ENCODE assay signal across 10 mouse cellular contexts in genomic region chr2:172548672-172549255, GRCm38 (mm10). TPM values are rescaled to one million over a fixed set of nuclear protein-coding genes. Genes with fewer than 3 reads are reported as not detected.
A peak's percentile ranks its signal among the peaks of the same experiment; 100 is the strongest.
DNase-seq lines count a peak whose midpoint lies in the region; ATAC-seq lines count a peak whose summit lies in the region.
"Had no signal": no experiment of that assay in that cellular context is flagged by ENCODE, and none has a peak within 500 bp of the region (broad histone marks: within the 10 kb centered on the region; RNA-seq: fewer than 3 reads in every experiment).

No protein-coding gene starts in this region.

- H3K9ac ChIP-seq in heart, embryonic 16.5 days (ENCODE audit: low read length) = no peak overlapping the region
- H3K9ac ChIP-seq in forebrain, embryonic 15.5 days (replicated peaks) = no peak overlapping the region
- H3K9ac ChIP-seq in midbrain, embryonic 13.5 days (replicated peaks) = no peak overlapping the region; the same call in 1 of the 2 replicates
- H3K9ac ChIP-seq: liver, embryonic 14.5 days had no signal

- no peak overlapping the region for H3K27ac ChIP-seq in heart, embryonic 16.5 days (ENCODE audit: low read length)
- no peak overlapping the region for H3K27ac ChIP-seq in forebrain, embryonic 15.5 days (replicated peaks)
- no peak overlapping the region for H3K27ac ChIP-seq in midbrain, embryonic 13.5 days
- H3K27ac ChIP-seq: liver, embryonic 14.5 days had no signal

- H3K4me3 ChIP-seq in heart, embryonic 16.5 days (ENCODE audit: low read length) = 0 out of 2 replicates have a peak overlapping the region, but pooled peaks have one; percentile 8
- peak overlapping the region; percentile 45 for H3K4me3 ChIP-seq in forebrain, embryonic 15.5 days
- peak overlapping the region; percentile 31; the same call in 1 of the 2 replicates for H3K4me3 ChIP-seq in midbrain, embryonic 13.5 days (replicated peaks)

- H3K4me2 ChIP-seq in heart, embryonic 16.5 days (ENCODE audit: low read depth, low read length) = peak overlapping the region; percentile 62
- peak overlapping the region; percentile 66 for H3K4me2 ChIP-seq in forebrain, embryonic 15.5 days (replicated peaks)
- peak overlapping the region; percentile 51 for H3K4me2 ChIP-seq in midbrain, embryonic 13.5 days (replicated peaks)

- H3K9me3 ChIP-seq in heart, embryonic 16.5 days (replicated peaks; ENCODE audit: control insufficient read depth, low read length) = no peaks in the 10 kb centered on the region
- no peaks in the 10 kb centered on the region for H3K9me3 ChIP-seq in forebrain, embryonic 15.5 days
- no peaks in the 10 kb centered on the region for H3K9me3 ChIP-seq in midbrain, embryonic 13.5 days

- no peak for DNase-seq in heart, adult 8-10 months (ENCODE audit: low spot score)
- peak; percentile 67 for DNase-seq in ZHBTc4 (ENCODE audit: low read depth, low spot score)
- DNase-seq in thymus, postnatal 25 days = no peak
- no peak for DNase-seq in left cerebral cortex, postnatal 25 days (ENCODE audit: low spot score in 2 of 2)
- DNase-seq in left cerebral cortex, postnatal 36 days (ENCODE audit: low spot score in 2 of 2) = no peak

- intact Hi-C loops in left cerebral cortex, postnatal 25 days (cut with DNase I) = no loop called here
- intact Hi-C loops in left cerebral cortex, postnatal 36 days (cut with DNase I) = no loop called here

- H3K4me1 ChIP-seq in heart, embryonic 16.5 days (ENCODE audit: control insufficient read depth, insufficient read depth, low read length) = peaks cover 17% of the 10 kb centered on the region; the same call in 1 of the 2 replicates
- peaks cover 62% of the 10 kb centered on the region for H3K4me1 ChIP-seq in forebrain, embryonic 15.5 days
- H3K4me1 ChIP-seq in midbrain, embryonic 13.5 days (replicated peaks) = peaks cover 49% of the 10 kb centered on the region

- no peak for ATAC-seq in heart, embryonic 16.5 days (replicated peaks; ENCODE audit: extremely low read depth, insufficient read depth, low FRiP score)
- ATAC-seq in forebrain, embryonic 15.5 days (replicated peaks) = peak; percentile 20; the same call in 1 of the 2 replicates
- no peak for ATAC-seq in midbrain, embryonic 13.5 days

- peaks cover 96% of the 10 kb centered on the region for H3K27me3 ChIP-seq in heart, embryonic 16.5 days (ENCODE audit: control insufficient read depth, insufficient read depth, low read length)
- peaks cover 72% of the 10 kb centered on the region for H3K27me3 ChIP-seq in forebrain, embryonic 15.5 days
- H3K27me3 ChIP-seq in midbrain, embryonic 13.5 days = peaks cover 100% of the 10 kb centered on the region

- no peaks in the 10 kb centered on the region for H3K36me3 ChIP-seq in heart, embryonic 16.5 days (ENCODE audit: control insufficient read depth, insufficient read depth)
- no peaks in the 10 kb centered on the region for H3K36me3 ChIP-seq in forebrain, embryonic 15.5 days
- no peaks in the 10 kb centered on the region for H3K36me3 ChIP-seq in midbrain, embryonic 13.5 days

- WGBS in heart, embryonic 16.5 days = 1% methylated on average over 27 of the region's 27 CpGs
- 3% methylated on average over 27 of the region's 27 CpGs for WGBS in forebrain, embryonic 15.5 days
- 1% methylated on average over 27 of the region's 27 CpGs for WGBS in midbrain, embryonic 13.5 days

RNA-seq across cellular contexts. Expression of gene Tfap2c, which starts 0.6 kb away (rescaled TPM):
- 0.15 and 0.22 TPM in 2 replicates for polyA plus RNA-seq in heart, embryonic 16.5 days (2015; fragmentation: Nextera tagmentation; extraction: Ambion mirVana)
- total RNA-seq in heart, adult 8-10 months (2022) = not detected
- polyA plus RNA-seq in forebrain, embryonic 15.5 days (2015; fragmentation: Nextera tagmentation; extraction: Ambion mirVana) = 25.6 and 30.2 TPM in 2 replicates
- 0.53 and 1.6 TPM in 2 replicates for polyA plus RNA-seq in midbrain, embryonic 13.5 days (2015; fragmentation: Nextera tagmentation; extraction: Ambion mirVana)
- under 1 TPM; 0.11 to 0.57 TPM for total RNA-seq in left cerebral cortex, postnatal 25 days (2021)
- under 1 TPM in 1 of 2 experiments, not detected in 1; 0.36 TPM for total RNA-seq in left cerebral cortex, postnatal 36 days (2021)
- total RNA-seq: gastrocnemius, postnatal 4 days had no signal
- polyA plus RNA-seq: liver, embryonic 14.5 days had no signal
